Mouse (Mus musculus) intestine, embryonic 16.5 days (tissue): ENCODE data around the gene Zfp109. TPM values are rescaled to one million over a fixed set of nuclear protein-coding genes. Genes with fewer than 3 reads are reported as not detected.

Experiments used
- ATAC-seq: fragments of 200-750 bp; cut with Nextera tagmentation; 2 replicates; pipeline ENCODE4 v1.8.0; 2017; ENCODE audit warnings: moderate TSS enrichment, moderate library complexity
- H3K27ac ChIP-seq: fragments of 300-500 bp; sonication (generic); 2 replicates; pipeline ENCODE4 v1.5.1; 2014; ENCODE audit warnings: mild to moderate bottlenecking, low read length
- H3K27me3 ChIP-seq: fragments of 300-500 bp; sonication (generic); replicated peaks from 2 replicates; pipeline ENCODE4 v1.6.1; 2014; ENCODE audit warnings: low read length, control low read depth, mixed read lengths; ENCODE audit not compliant: control insufficient read depth, insufficient read depth
- H3K36me3 ChIP-seq: fragments of 300-500 bp; sonication (generic); 2 replicates; pipeline ENCODE4 v1.6.1; 2014; ENCODE audit warnings: low read length, control low read depth; ENCODE audit not compliant: control insufficient read depth, insufficient read depth
- H3K4me1 ChIP-seq: fragments of 300-500 bp; sonication (generic); 2 replicates; pipeline ENCODE4 v1.6.1; 2014; ENCODE audit warnings: low read length, control low read depth, mixed read lengths; ENCODE audit not compliant: control insufficient read depth, insufficient read depth
- H3K4me2 ChIP-seq: fragments of 300-500 bp; sonication (generic); 2 replicates; pipeline ENCODE4 v1.6.1; 2014; ENCODE audit warnings: low read depth, low read length, control low read depth
- H3K4me3 ChIP-seq: fragments of 300-500 bp; sonication (generic); 2 replicates; pipeline ENCODE4 v1.5.1; 2014; ENCODE audit warnings: mild to moderate bottlenecking, low read length
- H3K9ac ChIP-seq: fragments of 300-500 bp; sonication (generic); 2 replicates; pipeline ENCODE4 v1.6.1; 2014; ENCODE audit warnings: low read depth, low read length
- H3K9me3 ChIP-seq: fragments of 300-500 bp; sonication (generic); 2 replicates; pipeline ENCODE4 v1.6.1; 2016; ENCODE audit warnings: low read length, control low read depth; ENCODE audit not compliant: control insufficient read depth
- WGBS: fragments of 180-500 bp; shearing (Covaris S2); extraction: QIAGEN DNeasy Blood & Tissue Kit; methylation state at CpG from one replicate; pipeline ENCODE4 v1.1.7; 2014; 5-methylcytosine and 5-hydroxymethylcytosine counted together
- polyA plus RNA-seq: library from polyadenylated mRNA; unstranded; fragments of >200 nt; fragmentation: Nextera tagmentation; extraction: Ambion mirVana; gene quantifications from 2 replicates; pipeline ENCODE4 v1.2.1, GENCODE M21; 2015

Gene Zfp109
- polyA plus RNA-seq, 1 experiment from 2014 or later: 3.7 TPM

GRCm38 (mm10) chr7:24210296-24210695 lies 27.1 kb downstream of the Zfp109 start:
- no peaks in the 10 kb centered on the region for H3K9me3 ChIP-seq
- WGBS: 69% methylated on average over 2 of the region's 2 CpGs
- no peak overlapping the region for H3K27ac ChIP-seq
- peaks cover 5% of the 10 kb centered on the region for H3K36me3 ChIP-seq
- no peaks in the 10 kb centered on the region for H3K27me3 ChIP-seq
- no peaks in the 10 kb centered on the region for H3K4me1 ChIP-seq
- H3K4me3 ChIP-seq: no peak overlapping the region
- ATAC-seq: no peak
- H3K9ac ChIP-seq: no peak overlapping the region
- H3K4me2 ChIP-seq: no peak overlapping the region

- ATAC-seq: peak; percentile 37; the same call in 1 of the 2 replicates
- H3K4me3 ChIP-seq: peak overlapping the region; percentile 62; the same call in 1 of the 2 replicates
- 62% methylated on average over 7 of the region's 7 CpGs for WGBS
These were observed 29.0 kb downstream of the Zfp109 start for GRCm38 (mm10) chr7:24208282-24208886.

GRCm38 (mm10) chr7:24207488-24208261 lies 29.7 kb downstream of the Zfp109 start:
- no peaks in the 10 kb centered on the region for H3K9me3 ChIP-seq
- H3K9ac ChIP-seq: peak overlapping the region; percentile 86
- H3K4me3 ChIP-seq: peak overlapping the region; percentile 62
- H3K27ac ChIP-seq: peak overlapping the region; percentile 72; the same call in 1 of the 2 replicates
- no peaks in the 10 kb centered on the region for H3K27me3 ChIP-seq
- H3K36me3 ChIP-seq: peaks cover 15% of the 10 kb centered on the region
- no peaks in the 10 kb centered on the region for H3K4me1 ChIP-seq
- 13% methylated on average over 24 of the region's 24 CpGs for WGBS
- peak; percentile 96 for ATAC-seq
- peak overlapping the region; percentile 70 for H3K4me2 ChIP-seq

More at GRCm38 (mm10) chr7:24208282-24208886, 29.0 kb downstream of the Zfp109 start:
- Histone ChIP-seq H3K4me1 (no peaks in the 10 kb centered on the region), H3K27me3 (no peaks in the 10 kb centered on the region), H3K36me3 (peaks cover 15% of the 10 kb centered on the region), H3K9me3 (no peaks in the 10 kb centered on the region), H3K4me2 (peak overlapping the region; percentile 70), H3K27ac (no peak overlapping the region), H3K9ac (no peak overlapping the region)

GRCm38 (mm10) chr7:24196961-24197360 lies 40.4 kb downstream of the Zfp109 start:
- H3K4me2 ChIP-seq: no peak overlapping the region
- H3K27me3 ChIP-seq: no peaks in the 10 kb centered on the region
- H3K27ac ChIP-seq: no peak overlapping the region
- H3K9ac ChIP-seq: no peak overlapping the region
- no peak overlapping the region for H3K4me3 ChIP-seq
- 95% methylated on average over 4 of the region's 4 CpGs for WGBS
- ATAC-seq: no peak
- no peaks in the 10 kb centered on the region for H3K4me1 ChIP-seq
- peaks cover 6% of the 10 kb centered on the region; the same call in 1 of the 2 replicates for H3K9me3 ChIP-seq
- peaks cover 43% of the 10 kb centered on the region for H3K36me3 ChIP-seq

- Histone ChIP-seq H3K4me3 (no peak overlapping the region), H3K9ac (no peak overlapping the region), H3K27me3 (no peaks in the 10 kb centered on the region), H3K9me3 (no peaks in the 10 kb centered on the region), H3K4me2 (no peak overlapping the region), H3K36me3 (peaks cover 14% of the 10 kb centered on the region), H3K4me1 (no peaks in the 10 kb centered on the region), H3K27ac (no peak overlapping the region)
- 53% methylated on average over 3 of the region's 3 CpGs for WGBS
- peak; percentile 88 for ATAC-seq
These were observed 44.2 kb downstream of the Zfp109 start for GRCm38 (mm10) chr7:24193157-24193556.

GRCm38 (mm10) chr7:24191361-24191760 lies 46.0 kb downstream of the Zfp109 start:
- Histone ChIP-seq H3K4me2 (no peak overlapping the region), H3K4me3 (no peak overlapping the region), H3K27ac (no peak overlapping the region), H3K27me3 (no peaks in the 10 kb centered on the region), H3K9ac (no peak overlapping the region), H3K9me3 (no peaks in the 10 kb centered on the region), H3K36me3 (peaks cover 3% of the 10 kb centered on the region; the same call in 1 of the 2 replicates), H3K4me1 (no peaks in the 10 kb centered on the region)
- WGBS: 77% methylated on average over 2 of the region's 2 CpGs
- no peak for ATAC-seq

GRCm38 (mm10) chr7:24189571-24189944 lies 47.8 kb downstream of the Zfp109 start:
- Histone ChIP-seq H3K9me3 (no peaks in the 10 kb centered on the region), H3K4me2 (no peak overlapping the region), H3K27ac (no peak overlapping the region), H3K27me3 (no peaks in the 10 kb centered on the region), H3K9ac (no peak overlapping the region), H3K4me1 (no peaks in the 10 kb centered on the region), H3K4me3 (no peak overlapping the region), H3K36me3 (peaks cover 3% of the 10 kb centered on the region; the same call in 1 of the 2 replicates)
- WGBS: 79% methylated on average over 5 of the region's 5 CpGs
- no peak for ATAC-seq

- H3K27me3 ChIP-seq: no peaks in the 10 kb centered on the region
- H3K9ac ChIP-seq: no peak overlapping the region
- no peak for ATAC-seq
- 73% methylated on average over 4 of the region's 4 CpGs for WGBS
- no peak overlapping the region for H3K27ac ChIP-seq
- H3K4me1 ChIP-seq: no peaks in the 10 kb centered on the region
- H3K4me3 ChIP-seq: no peak overlapping the region
- no peaks in the 10 kb centered on the region for H3K9me3 ChIP-seq
- H3K36me3 ChIP-seq: peaks cover 2% of the 10 kb centered on the region; the same call in 1 of the 2 replicates
- H3K4me2 ChIP-seq: no peak overlapping the region
These were observed 48.3 kb downstream of the Zfp109 start for GRCm38 (mm10) chr7:24188901-24189570.

- 75% methylated on average over 1 of the region's 1 CpGs for WGBS
- ATAC-seq: no peak
- Histone ChIP-seq H3K36me3 (no peaks in the 10 kb centered on the region), H3K4me2 (no peak overlapping the region), H3K4me3 (no peak overlapping the region), H3K9me3 (no peaks in the 10 kb centered on the region), H3K9ac (no peak overlapping the region), H3K4me1 (no peaks in the 10 kb centered on the region), H3K27me3 (no peaks in the 10 kb centered on the region), H3K27ac (no peak overlapping the region)
These were observed 49.7 kb downstream of the Zfp109 start for GRCm38 (mm10) chr7:24187611-24188010.
